Mouse (Mus musculus): ENCODE measurements around the gene Ank2. TPM values are rescaled to one million over a fixed set of nuclear protein-coding genes. Genes with fewer than 3 reads are reported as not detected.

Gene Ank2
- polyA plus RNA-seq, 1 experiment from 2014 or later = 37.0 TPM

- no peaks in the 10 kb centered on the region for H3K9me3 ChIP-seq (ENCODE audit: control insufficient read depth, low read length)
- WGBS = 73% methylated on average over 8 of the region's 8 CpGs
- no peaks in the 10 kb centered on the region for H3K36me3 ChIP-seq (ENCODE audit: control insufficient read depth, insufficient read depth, low read length)
- ATAC-seq (replicated peaks; ENCODE audit: low FRiP score, low TSS enrichment, low read depth) (no peak), DNase-seq (ENCODE audit: low spot score) (no peak)
- H3K27me3 ChIP-seq (replicated peaks; ENCODE audit: control insufficient read depth, insufficient read depth, low read length) = no peaks in the 10 kb centered on the region
- no peak overlapping the region for H3K4me2 ChIP-seq (ENCODE audit: low read length)
- H3K27ac ChIP-seq (ENCODE audit: low read depth) = no peak overlapping the region
- no peak overlapping the region for H3K9ac ChIP-seq (ENCODE audit: low read length)
- no peak overlapping the region for H3K4me3 ChIP-seq (ENCODE audit: low read depth, low read length)
- no peaks in the 10 kb centered on the region for H3K4me1 ChIP-seq (replicated peaks; ENCODE audit: control insufficient read depth, insufficient read depth, low read length)
These were observed 26.2 kb upstream of the Ank2 start for GRCm38 (mm10) chr3:127525188-127525819.

- no peaks in the 10 kb centered on the region for H3K4me1 ChIP-seq (replicated peaks; ENCODE audit: control insufficient read depth, insufficient read depth, low read length)
- no peak overlapping the region for H3K27ac ChIP-seq (ENCODE audit: low read depth)
- 51% methylated on average over 10 of the region's 10 CpGs for WGBS
- no peaks in the 10 kb centered on the region for H3K9me3 ChIP-seq (ENCODE audit: control insufficient read depth, low read length)
- H3K27me3 ChIP-seq (replicated peaks; ENCODE audit: control insufficient read depth, insufficient read depth, low read length) = no peaks in the 10 kb centered on the region
- DNase-seq (ENCODE audit: low spot score) (no peak), ATAC-seq (replicated peaks; ENCODE audit: low FRiP score, low TSS enrichment, low read depth) (no peak)
- no peak overlapping the region for H3K9ac ChIP-seq (ENCODE audit: low read length)
- no peak overlapping the region for H3K4me3 ChIP-seq (ENCODE audit: low read depth, low read length)
- H3K4me2 ChIP-seq (ENCODE audit: low read length) = no peak overlapping the region
- H3K36me3 ChIP-seq (ENCODE audit: control insufficient read depth, insufficient read depth, low read length) = no peaks in the 10 kb centered on the region
These were observed 22.0 kb upstream of the Ank2 start for GRCm38 (mm10) chr3:127521156-127521555.

GRCm38 (mm10) chr3:127520300-127520699, 21.1 kb upstream of the Ank2 start:
- ATAC-seq (replicated peaks; ENCODE audit: low FRiP score, low TSS enrichment, low read depth) = no peak
- Histone ChIP-seq H3K4me3 (ENCODE audit: low read depth, low read length) (no peak overlapping the region), H3K27ac (ENCODE audit: low read depth) (no peak overlapping the region)

DNA sequence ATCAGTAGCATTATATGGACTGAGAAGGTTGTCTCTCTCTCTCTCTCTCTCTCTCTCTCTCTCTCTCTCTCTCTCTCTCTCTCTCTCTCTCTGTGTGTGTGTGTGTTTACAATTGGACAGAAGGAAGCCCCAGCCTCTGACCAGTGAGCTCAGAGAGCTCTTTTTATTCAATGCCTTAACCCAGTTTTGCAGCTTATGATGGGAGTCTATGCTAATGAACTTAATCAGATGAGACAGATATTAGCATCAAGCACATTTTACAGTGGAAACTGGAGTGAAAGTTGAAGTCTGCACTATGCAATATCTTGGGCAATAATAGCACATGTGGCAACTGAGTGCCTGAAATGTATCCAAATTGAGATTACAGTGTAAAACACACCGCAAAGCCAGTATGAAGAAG, 16.1 kb upstream of the Ank2 start:
- DNase-seq (ENCODE audit: low spot score) (no peak), ATAC-seq (replicated peaks; ENCODE audit: low FRiP score, low TSS enrichment, low read depth) (no peak)
- H3K36me3 ChIP-seq (ENCODE audit: control insufficient read depth, insufficient read depth, low read length) = no peaks in the 10 kb centered on the region
- H3K27me3 ChIP-seq (replicated peaks; ENCODE audit: control insufficient read depth, insufficient read depth, low read length) = no peaks in the 10 kb centered on the region
- H3K4me3 ChIP-seq (ENCODE audit: low read depth, low read length) = no peak overlapping the region
- no peak overlapping the region for H3K9ac ChIP-seq (ENCODE audit: low read length)
- no peak overlapping the region for H3K4me2 ChIP-seq (ENCODE audit: low read length)
- 97% methylated on average over 1 of the region's 1 CpGs for WGBS
- H3K27ac ChIP-seq (ENCODE audit: low read depth) = no peak overlapping the region
- no peaks in the 10 kb centered on the region for H3K9me3 ChIP-seq (ENCODE audit: control insufficient read depth, low read length)
- H3K4me1 ChIP-seq (replicated peaks; ENCODE audit: control insufficient read depth, insufficient read depth, low read length) = no peaks in the 10 kb centered on the region

More at GRCm38 (mm10) chr3:127520300-127520699, 21.1 kb upstream of the Ank2 start:
- H3K4me2 ChIP-seq (ENCODE audit: low read length) = no peak overlapping the region
- no peaks in the 10 kb centered on the region for H3K36me3 ChIP-seq (ENCODE audit: control insufficient read depth, insufficient read depth, low read length)
- no peaks in the 10 kb centered on the region for H3K27me3 ChIP-seq (replicated peaks; ENCODE audit: control insufficient read depth, insufficient read depth, low read length)
- 83% methylated on average over 6 of the region's 6 CpGs for WGBS
- no peaks in the 10 kb centered on the region for H3K4me1 ChIP-seq (replicated peaks; ENCODE audit: control insufficient read depth, insufficient read depth, low read length)
- H3K9ac ChIP-seq (ENCODE audit: low read length) = no peak overlapping the region
- DNase-seq (ENCODE audit: low spot score) = no peak
- no peaks in the 10 kb centered on the region for H3K9me3 ChIP-seq (ENCODE audit: control insufficient read depth, low read length)

DNA sequence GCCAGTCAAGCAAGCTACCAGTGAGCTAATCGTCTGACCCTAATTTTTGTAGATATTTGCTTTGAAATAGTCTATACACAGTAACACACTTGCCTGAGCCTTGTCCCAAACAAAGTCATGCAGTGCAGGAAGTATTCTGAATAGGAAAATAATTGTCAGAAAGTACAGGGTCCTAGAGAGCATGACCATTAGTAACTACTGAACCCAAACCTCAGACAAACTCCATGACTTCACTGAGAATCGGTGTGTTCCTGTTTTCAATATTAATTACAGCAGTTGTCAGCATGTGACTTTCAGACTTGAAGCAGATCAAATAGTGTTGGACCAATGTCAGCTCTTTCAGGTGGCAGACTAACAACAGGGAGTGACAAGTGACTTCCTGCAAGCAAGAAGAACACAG, 14.5 kb upstream of the Ank2 start:
- 80% methylated on average over 2 of the region's 2 CpGs for WGBS
- no peak for ATAC-seq (replicated peaks; ENCODE audit: low FRiP score, low TSS enrichment, low read depth)
- H3K36me3 ChIP-seq (ENCODE audit: control insufficient read depth, insufficient read depth, low read length) = no peaks in the 10 kb centered on the region

GRCm38 (mm10) chr3:127512794-127513335, 13.7 kb upstream of the Ank2 start:
- Histone ChIP-seq H3K36me3 (ENCODE audit: control insufficient read depth, insufficient read depth, low read length) (no peaks in the 10 kb centered on the region), H3K9me3 (ENCODE audit: control insufficient read depth, low read length) (no peaks in the 10 kb centered on the region), H3K4me1 (replicated peaks; ENCODE audit: control insufficient read depth, insufficient read depth, low read length) (no peaks in the 10 kb centered on the region), H3K4me3 (ENCODE audit: low read depth, low read length) (no peak overlapping the region), H3K4me2 (ENCODE audit: low read length) (no peak overlapping the region), H3K27me3 (replicated peaks; ENCODE audit: control insufficient read depth, insufficient read depth, low read length) (no peaks in the 10 kb centered on the region), H3K27ac (ENCODE audit: low read depth) (no peak overlapping the region), H3K9ac (ENCODE audit: low read length) (no peak overlapping the region)
- DNase-seq (ENCODE audit: low spot score) (no peak), ATAC-seq (replicated peaks; ENCODE audit: low FRiP score, low TSS enrichment, low read depth) (no peak)
- 79% methylated on average over 15 of the region's 15 CpGs for WGBS

More for the DNA sequence above, 14.5 kb upstream of the Ank2 start:
- Histone ChIP-seq H3K4me3 (ENCODE audit: low read depth, low read length) (no peak overlapping the region), H3K9me3 (ENCODE audit: control insufficient read depth, low read length) (no peaks in the 10 kb centered on the region), H3K27me3 (replicated peaks; ENCODE audit: control insufficient read depth, insufficient read depth, low read length) (no peaks in the 10 kb centered on the region), H3K27ac (ENCODE audit: low read depth) (no peak overlapping the region), H3K9ac (ENCODE audit: low read length) (no peak overlapping the region), H3K4me2 (ENCODE audit: low read length) (no peak overlapping the region), H3K4me1 (replicated peaks; ENCODE audit: control insufficient read depth, insufficient read depth, low read length) (no peaks in the 10 kb centered on the region)
- DNase-seq (ENCODE audit: low spot score) = no peak

DNA sequence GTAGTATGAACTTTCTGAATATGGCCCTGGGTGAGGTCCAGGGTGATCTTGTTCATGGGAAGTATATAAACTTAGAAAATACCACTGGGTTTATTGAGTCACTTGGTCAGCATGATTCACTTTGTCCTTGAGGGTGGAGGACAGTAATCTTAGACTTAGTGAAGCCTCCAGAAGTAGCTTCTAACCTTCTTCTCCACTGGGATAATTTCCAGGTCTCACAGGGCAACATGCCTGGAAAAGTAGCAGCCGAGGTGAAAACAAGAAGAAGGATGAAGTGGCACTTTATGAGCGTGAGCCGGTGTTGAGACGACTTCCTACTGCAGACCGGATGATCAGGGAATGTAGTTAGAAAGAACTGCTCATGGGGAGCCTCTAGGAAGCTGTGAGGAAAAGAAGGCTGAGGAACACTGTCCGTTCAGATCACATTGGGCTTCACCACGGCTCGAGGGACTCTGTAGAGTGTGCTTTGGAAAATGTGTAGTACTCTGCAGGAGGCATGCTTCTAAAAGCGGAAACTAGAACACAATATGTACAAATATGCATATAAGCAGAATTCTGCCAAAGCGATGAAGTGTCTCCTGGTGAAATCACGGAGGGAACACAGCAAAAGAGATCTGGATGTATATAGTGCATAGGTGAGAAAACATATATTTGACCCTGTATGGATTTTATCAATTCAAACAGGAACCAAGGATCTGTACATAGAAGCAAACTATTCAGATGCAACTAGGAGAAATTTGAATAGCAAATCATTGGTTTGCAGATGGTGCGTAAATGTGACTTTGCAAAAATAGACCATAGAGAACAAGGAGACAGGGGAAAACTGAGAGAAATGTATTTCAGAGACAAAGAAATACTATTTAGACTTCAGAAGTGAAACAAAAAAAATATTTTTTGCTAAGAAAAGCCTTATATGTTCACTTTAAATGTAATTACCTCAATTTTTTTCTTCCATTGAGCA, 12.9 kb upstream of the Ank2 start:
- whole genome bisulfite sequencing = 79% methylated on average over 12 of the region's 12 CpGs
- ATAC-seq (replicated peaks; ENCODE audit: low FRiP score, low TSS enrichment, low read depth) (no peak), DNase-seq (ENCODE audit: low spot score) (no peak)
- no peak overlapping the region for H3K4me3 ChIP-seq (ENCODE audit: low read depth, low read length)
- H3K27me3 ChIP-seq (replicated peaks; ENCODE audit: control insufficient read depth, insufficient read depth, low read length) = no peaks in the 10 kb centered on the region
- no peaks in the 10 kb centered on the region for H3K4me1 ChIP-seq (replicated peaks; ENCODE audit: control insufficient read depth, insufficient read depth, low read length)
- H3K4me2 ChIP-seq (ENCODE audit: low read length) = no peak overlapping the region
- H3K9ac ChIP-seq (ENCODE audit: low read length) = no peak overlapping the region
- no peaks in the 10 kb centered on the region for H3K9me3 ChIP-seq (ENCODE audit: control insufficient read depth, low read length)
- H3K36me3 ChIP-seq (ENCODE audit: control insufficient read depth, insufficient read depth, low read length) = no peaks in the 10 kb centered on the region
- H3K27ac ChIP-seq (ENCODE audit: low read depth) = no peak overlapping the region

- no peak overlapping the region for H3K4me3 ChIP-seq (ENCODE audit: low read depth, low read length)
- no peaks in the 10 kb centered on the region for H3K36me3 ChIP-seq (ENCODE audit: control insufficient read depth, insufficient read depth, low read length)
- H3K9me3 ChIP-seq (ENCODE audit: control insufficient read depth, low read length) = no peaks in the 10 kb centered on the region
- no peak overlapping the region for H3K4me2 ChIP-seq (ENCODE audit: low read length)
- H3K27me3 ChIP-seq (replicated peaks; ENCODE audit: control insufficient read depth, insufficient read depth, low read length) = no peaks in the 10 kb centered on the region
- no peaks in the 10 kb centered on the region for H3K4me1 ChIP-seq (replicated peaks; ENCODE audit: control insufficient read depth, insufficient read depth, low read length)
- WGBS = 71% methylated on average over 15 of the region's 15 CpGs
- ATAC-seq (replicated peaks; ENCODE audit: low FRiP score, low TSS enrichment, low read depth) (no peak), DNase-seq (ENCODE audit: low spot score) (no peak)
- H3K27ac ChIP-seq (ENCODE audit: low read depth) = no peak overlapping the region
- H3K9ac ChIP-seq (ENCODE audit: low read length) = no peak overlapping the region
These were observed 9.0 kb upstream of the Ank2 start for GRCm38 (mm10) chr3:127507878-127508783.
